Mouse (Mus musculus) CH12.LX (cell line): Measurements from ENCODE around the gene Aatf. TPM values are rescaled to one million over a fixed set of nuclear protein-coding genes. Genes with fewer than 3 reads are reported as not detected.

Experiments used
- DNase-seq: peaks from one replicate; pipeline ENCODE4 v3.0.0-alpha.2; 2013; ENCODE audit errors: extremely low read depth
- H3K27ac ChIP-seq: 2 replicates; pipeline ENCODE4 v1.5.1; 2012; ENCODE audit warnings: low read depth, mild to moderate bottlenecking, control low read depth, moderate library complexity; ENCODE audit not compliant: insufficient read depth
- H3K27me3 ChIP-seq: replicated peaks from 2 replicates; pipeline ENCODE3; 2012; ENCODE audit warnings: inconsistent platforms
- H3K36me3 ChIP-seq, 2 experiments: replicated peaks in 1 of 2; 2 replicates each; pipeline versions ENCODE3 to v1.6.1; 2012; ENCODE audit warnings: inconsistent platforms in 1 of 2, low read length in 1 of 2, mild to moderate bottlenecking in 1 of 2, mixed read lengths in 1 of 2, moderate library complexity in 1 of 2; ENCODE audit not compliant: control insufficient read depth in 1 of 2, insufficient read depth in 1 of 2
- H3K4me1 ChIP-seq, 2 experiments: 2 replicates each; pipeline ENCODE4 v1.6.1; 2012; ENCODE audit warnings: inconsistent platforms in 1 of 2, moderate library complexity in 1 of 2; ENCODE audit not compliant: insufficient read depth in 2 of 2, control insufficient read depth in 1 of 2
- H3K4me2 ChIP-seq: 2 replicates; pipeline ENCODE4 v1.6.1; 2012; ENCODE audit warnings: low read depth, mild to moderate bottlenecking, control low read depth; ENCODE audit not compliant: poor library complexity, insufficient read depth, severe bottlenecking
- H3K4me3 ChIP-seq, 3 experiments: fragments of 150-350 bp in 1 of 3; sonication (generic) in 1 of 3; replicated peaks in 1 of 3; 2 replicates each; pipeline versions ENCODE3 to v1.5.1; 2011 to 2012; ENCODE audit warnings: low read depth in 2 of 3, low read length in 2 of 3, mild to moderate bottlenecking in 2 of 3, moderate library complexity in 2 of 3, control low read depth in 1 of 3, improper control_type of control experiment in 1 of 3, inconsistent platforms in 1 of 3, mixed read lengths in 1 of 3; ENCODE audit not compliant: poor library complexity in 1 of 3
- H3K79me2 ChIP-seq: replicated peaks from 2 replicates; pipeline ENCODE4 v1.6.1; 2012; ENCODE audit warnings: mild to moderate bottlenecking, moderate library complexity; ENCODE audit not compliant: control insufficient read depth, poor library complexity, insufficient read depth, severe bottlenecking; ENCODE audit errors: extremely low read depth
- H3K9ac ChIP-seq: 2 replicates; pipeline ENCODE4 v1.6.1; 2012; ENCODE audit warnings: low read depth, mild to moderate bottlenecking, control low read depth, moderate library complexity; ENCODE audit not compliant: insufficient read depth
- H3K9me3 ChIP-seq: replicated peaks from 2 replicates; pipeline ENCODE3; 2012; ENCODE audit warnings: low read length, inconsistent platforms, mixed read lengths
- BHLHE40 ChIP-seq: IDR thresholded peaks from 2 replicates; pipeline ENCODE4 v1.6.1; 2011; ENCODE audit warnings: mild to moderate bottlenecking, low read depth, low read length, improper control_type of control experiment
- CHD1 ChIP-seq: IDR thresholded peaks from 2 replicates; pipeline ENCODE4 v1.6.1; 2012; ENCODE audit warnings: low read depth, low read length, improper control_type of control experiment, inconsistent platforms
- CTCF ChIP-seq, 2 experiments: IDR thresholded peaks in 1 of 2; conservative IDR thresholded peaks in 1 of 2; 2 replicates each; pipeline ENCODE4 v1.5.1; 2011 to 2012; ENCODE audit warnings: low read depth in 2 of 2, low read length in 2 of 2, improper control_type of control experiment in 1 of 2, inconsistent platforms in 1 of 2, mild to moderate bottlenecking in 1 of 2, moderate library complexity in 1 of 2
- ETS1 ChIP-seq: conservative IDR thresholded peaks from 2 replicates; pipeline ENCODE4 v1.6.1; 2012; ENCODE audit warnings: low read depth, mild to moderate bottlenecking, inconsistent platforms, low read length, improper control_type of control experiment, moderate library complexity
- GABPA ChIP-seq: IDR thresholded peaks from 2 replicates; pipeline ENCODE4 v1.6.1; 2012; ENCODE audit warnings: low read depth, low read length, improper control_type of control experiment, inconsistent platforms; ENCODE audit not compliant: insufficient replicate concordance
- HCFC1 ChIP-seq: IDR thresholded peaks from 2 replicates; pipeline ENCODE4 v1.6.1; 2012; ENCODE audit warnings: low read depth, mild to moderate bottlenecking, inconsistent platforms, low read length, improper control_type of control experiment
- JUN ChIP-seq: IDR thresholded peaks from 2 replicates; pipeline ENCODE4 v1.6.1; 2011; ENCODE audit warnings: low read depth, mild to moderate bottlenecking, low read length, improper control_type of control experiment, moderate library complexity; ENCODE audit not compliant: insufficient read depth
- JUND ChIP-seq: conservative IDR thresholded peaks from 2 replicates; pipeline ENCODE4 v1.6.1; 2011; ENCODE audit warnings: low read depth, low read length, improper control_type of control experiment
- MAFK ChIP-seq: IDR thresholded peaks from 2 replicates; pipeline ENCODE4 v1.6.1; 2011; ENCODE audit warnings: low read length, improper control_type of control experiment; ENCODE audit not compliant: insufficient replicate concordance
- MEF2A ChIP-seq: IDR thresholded peaks from 2 replicates; pipeline ENCODE4 v1.6.1; 2014; ENCODE audit warnings: low read depth, mild to moderate bottlenecking, inconsistent platforms, low read length, improper control_type of control experiment, borderline replicate concordance
- MXI1 ChIP-seq: IDR thresholded peaks from 2 replicates; pipeline ENCODE4 v1.6.1; 2011; ENCODE audit warnings: mild to moderate bottlenecking, low read depth, low read length, improper control_type of control experiment
- MYC ChIP-seq: IDR thresholded peaks from 2 replicates; pipeline ENCODE4 v1.6.1; 2011; ENCODE audit warnings: low read depth, mild to moderate bottlenecking, improper control_type of control experiment, low read length
- NELFE ChIP-seq: IDR thresholded peaks from 2 replicates; pipeline ENCODE4 v1.6.1; 2011; ENCODE audit warnings: low read depth, low read length, improper control_type of control experiment
- NRF1 ChIP-seq: IDR thresholded peaks from 2 replicates; pipeline ENCODE4 v1.6.1; 2014; ENCODE audit warnings: low read depth, mild to moderate bottlenecking, inconsistent platforms, low read length, improper control_type of control experiment, moderate library complexity
- PAX5 ChIP-seq: IDR thresholded peaks from 2 replicates; pipeline ENCODE4 v1.6.1; 2012; ENCODE audit warnings: low read length, inconsistent platforms, mixed read lengths
- POLR2A ChIP-seq: IDR thresholded peaks from 2 replicates; pipeline ENCODE4 v1.6.1; 2011; ENCODE audit warnings: low read depth, mild to moderate bottlenecking, improper control_type of control experiment, low read length
- RAD21 ChIP-seq: IDR thresholded peaks from 2 replicates; pipeline ENCODE4 v1.6.1; 2011; ENCODE audit warnings: low read depth, mild to moderate bottlenecking, low read length, improper control_type of control experiment, moderate library complexity
- RCOR1 ChIP-seq: conservative IDR thresholded peaks from 2 replicates; pipeline ENCODE4 v1.6.1; 2012; ENCODE audit warnings: low read depth, mild to moderate bottlenecking, inconsistent platforms, low read length, improper control_type of control experiment
- SIN3A ChIP-seq: IDR thresholded peaks from 2 replicates; pipeline ENCODE4 v1.6.1; 2012; ENCODE audit warnings: low read length, improper control_type of control experiment, inconsistent platforms
- SMC3 ChIP-seq: IDR thresholded peaks from 2 replicates; pipeline ENCODE4 v1.6.1; 2011; ENCODE audit warnings: low read depth, low read length, improper control_type of control experiment
- TBP ChIP-seq: conservative IDR thresholded peaks from 2 replicates; pipeline ENCODE4 v1.6.1; 2011; ENCODE audit warnings: low read depth, low read length, improper control_type of control experiment
- TCF12 ChIP-seq: IDR thresholded peaks from 2 replicates; pipeline ENCODE4 v1.6.1; 2014; ENCODE audit warnings: low read depth, mild to moderate bottlenecking, inconsistent platforms, low read length, improper control_type of control experiment
- UBTF ChIP-seq: IDR thresholded peaks from 2 replicates; pipeline ENCODE4 v1.6.1; 2012; ENCODE audit warnings: low read depth, mild to moderate bottlenecking, inconsistent platforms, low read length, improper control_type of control experiment, moderate library complexity
- USF1 ChIP-seq: IDR thresholded peaks from 2 replicates; pipeline ENCODE4 v1.6.1; 2014; ENCODE audit warnings: low read depth, mild to moderate bottlenecking, inconsistent platforms, low read length, improper control_type of control experiment
- USF2 ChIP-seq: conservative IDR thresholded peaks from 2 replicates; pipeline ENCODE4 v1.6.1; 2011; ENCODE audit warnings: low read depth, low read length, improper control_type of control experiment
- ZKSCAN1 ChIP-seq: IDR thresholded peaks from 2 replicates; pipeline ENCODE4 v1.6.1; 2012; ENCODE audit warnings: low read depth, inconsistent platforms, low read length, improper control_type of control experiment, borderline replicate concordance
- ZMIZ1 ChIP-seq: IDR thresholded peaks from 2 replicates; pipeline ENCODE4 v1.6.1; 2012; ENCODE audit warnings: low read depth, mild to moderate bottlenecking, inconsistent platforms, low read length, improper control_type of control experiment
- ZNF384 ChIP-seq: IDR thresholded peaks from 2 replicates; pipeline ENCODE4 v1.6.1; 2012; ENCODE audit warnings: low read depth, low read length, improper control_type of control experiment, inconsistent platforms
- dilution Hi-C: fragments of 300-500 bp; cut with MboI; formaldehyde crosslinking; loops from 2 replicates; pipeline ENCODE4 v1.14.3; 2020; ENCODE audit warnings: low sequenced_read_pairs; ENCODE audit not compliant: extremely low pct_unique_long_range_greater_than_20kb, extremely low pct_ligation_motif_present
- in situ Hi-C: fragments of 300-500 bp; cut with MboI; formaldehyde crosslinking; loops from 3 replicates; pipeline ENCODE4 v1.14.3; 2019; ENCODE audit warnings: low sequenced_read_pairs, low pct_ligation_motif_present, low pct_unique_long_range_greater_than_20kb, mixed read lengths
- polyA plus RNA-seq: library from polyadenylated mRNA; unstranded; fragments of >175 nt; gene quantifications from 2 replicates; pipeline ENCODE4 v1.2.1, GENCODE M21; 2012; ENCODE audit warnings: low read depth; ENCODE audit not compliant: insufficient read length
- total RNA-seq, 2 experiments: library from RNA; depleted of rRNA; stranded (reverse); fragments of 300-350 nt in 1 of 2; fragments of >200 nt in 1 of 2; gene quantifications; 2 replicates each; pipeline ENCODE4 v1.2.3; 2012 to 2014

Gene Aatf
- total and polyA plus RNA-seq, 3 experiments, result 69.8 to 112 (median 71.7) TPM

DNA sequence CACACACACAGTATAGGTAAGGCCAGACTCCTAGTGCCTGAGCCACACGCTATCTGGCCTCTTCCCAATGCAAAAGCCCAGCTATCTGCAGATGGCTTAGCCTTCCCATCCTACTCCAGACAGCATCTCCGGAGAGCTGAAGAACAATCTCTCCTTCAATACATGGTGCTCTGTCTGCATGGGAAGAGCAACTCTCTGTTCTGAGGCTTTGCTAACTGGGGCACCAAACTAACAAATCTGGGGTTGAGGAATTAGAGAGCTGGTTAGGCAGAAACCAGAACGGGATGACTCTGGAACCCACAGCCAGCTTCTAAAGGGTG is 7.7 kb upstream of the Aatf start:
- dilution Hi-C loops, result no loop called here
- peaks cover 37% of the 10 kb centered on the region for H3K27me3 ChIP-seq
- no peak for TF ChIP-seq POLR2A
- no peak for TF ChIP-seq CTCF (conservative IDR thresholded peaks at IDR 0.05 in 1 of 2, IDR thresholded peaks at IDR 0.05 in 1 of 2; ENCODE audit: low read depth in 2 of 2, low read length in 2 of 2)
- TF ChIP-seq MAFK, result no peak
- no peak for TF ChIP-seq ETS1
- TF ChIP-seq SMC3, result no peak
- TF ChIP-seq ZNF384, result no peak
- no peak for TF ChIP-seq RAD21
- TF ChIP-seq NRF1, result no peak
- TF ChIP-seq MEF2A, result no peak
- TF ChIP-seq UBTF, result no peak
- no peak for TF ChIP-seq TCF12
- TF ChIP-seq ZKSCAN1, result no peak
- no peak for TF ChIP-seq MYC
- TF ChIP-seq USF1, result no peak
- TF ChIP-seq CHD1, result no peak
- no peak for TF ChIP-seq TBP
- TF ChIP-seq SIN3A, result no peak
- no peak for TF ChIP-seq BHLHE40
- TF ChIP-seq, all 38 proteins: peak for 0
- no peak overlapping the region for H3K27ac ChIP-seq
- H3K4me2 ChIP-seq, result no peak overlapping the region
- in situ Hi-C loops, result no loop called here
- no peaks in the 10 kb centered on the region for H3K79me2 ChIP-seq
- no peak overlapping the region for H3K4me3 ChIP-seq
- H3K36me3 ChIP-seq, result no peaks in the 10 kb centered on the region
- H3K9ac ChIP-seq, result no peak overlapping the region
- DNase-seq, result no peak
- H3K4me1 ChIP-seq, result no peaks in the 10 kb centered on the region
- H3K9me3 ChIP-seq, result peaks cover 37% of the 10 kb centered on the region

DNA sequence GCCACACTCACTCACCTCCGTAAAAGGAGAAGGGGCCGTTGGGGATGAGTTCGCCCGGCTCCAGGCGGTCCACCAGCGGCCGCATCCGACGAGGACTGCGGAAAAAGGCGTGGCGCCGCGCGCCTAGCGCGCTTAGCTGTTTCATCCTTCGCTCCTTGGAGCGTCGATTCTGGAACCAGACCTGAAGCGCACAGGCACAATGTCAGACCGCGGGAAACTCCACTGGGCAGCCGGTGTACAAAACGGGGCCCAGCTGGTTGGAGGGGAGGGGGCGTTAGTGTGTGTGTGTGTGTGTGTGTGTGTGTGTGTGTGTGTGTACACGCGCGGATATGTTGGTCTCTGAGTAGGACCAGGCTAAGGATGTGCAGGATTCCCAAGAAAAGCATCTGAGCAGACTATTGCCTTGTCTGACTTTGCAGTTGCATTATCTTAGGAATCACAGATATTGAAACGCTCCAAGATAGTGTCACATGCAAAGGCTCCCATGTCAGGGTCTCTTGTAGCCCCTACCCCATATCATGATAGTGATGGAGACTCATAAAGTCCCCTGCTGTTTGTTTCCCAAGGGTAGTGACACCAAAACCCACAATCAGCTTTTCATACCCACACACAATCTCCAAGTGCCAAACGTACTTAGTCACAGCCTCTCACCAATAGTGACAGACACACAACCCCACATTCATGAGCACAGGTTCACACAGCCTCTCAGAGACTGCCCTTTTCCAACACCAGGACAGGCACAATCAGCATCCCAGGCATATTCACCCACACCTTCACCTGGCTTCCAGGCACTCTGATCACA is 7.1 kb upstream of the Aatf start:
- no peak overlapping the region for H3K9ac ChIP-seq
- H3K36me3 ChIP-seq, result no peaks in the 10 kb centered on the region
- H3K4me2 ChIP-seq, result no peak overlapping the region
- no peak overlapping the region for H3K4me3 ChIP-seq
- H3K4me1 ChIP-seq, result no peaks in the 10 kb centered on the region
- H3K79me2 ChIP-seq, result no peaks in the 10 kb centered on the region
- no peak for DNase-seq
- dilution Hi-C loops, result no loop called here
- peaks cover 43% of the 10 kb centered on the region for H3K27me3 ChIP-seq
- TF ChIP-seq GABPA (no peak), RCOR1 (no peak), JUN (no peak), PAX5 (no peak), USF2 (no peak), CHD1 (no peak), ETS1 (no peak), SMC3 (no peak), HCFC1 (no peak), CTCF (conservative IDR thresholded peaks at IDR 0.05 in 1 of 2, IDR thresholded peaks at IDR 0.05 in 1 of 2; ENCODE audit: low read depth in 2 of 2, low read length in 2 of 2) (no peak), ZKSCAN1 (no peak), POLR2A (no peak), TCF12 (no peak), MXI1 (no peak), NELFE (no peak), BHLHE40 (no peak), JUND (no peak), UBTF (no peak), ZMIZ1 (no peak)
- TF ChIP-seq, all 38 proteins: peak for 0
- in situ Hi-C loops, result no loop called here
- Histone ChIP-seq H3K27ac (no peak overlapping the region), H3K9me3 (peaks cover 31% of the 10 kb centered on the region)
